Mouse (Mus musculus) lung, embryonic 14.5 days (tissue): ENCODE measurements around the gene Ppp2r3a. TPM values are rescaled to one million over a fixed set of nuclear protein-coding genes. Genes with fewer than 3 reads are reported as not detected.

ENCODE experiments used
- ATAC-seq: fragments of 200-750 bp; cut with Nextera tagmentation; 2 replicates; pipeline ENCODE4 v1.8.0; 2017; ENCODE audit warnings: mild to moderate bottlenecking, moderate TSS enrichment, moderate library complexity; ENCODE audit not compliant: insufficient read depth
- DNase-seq: peaks from one replicate; pipeline ENCODE4 v3.0.0-alpha.2; 2015
- H3K27ac ChIP-seq: fragments of 300-500 bp; sonication (generic); 2 replicates; pipeline ENCODE4 v1.5.1; 2014; ENCODE audit warnings: low read depth, mild to moderate bottlenecking, moderate library complexity
- H3K27me3 ChIP-seq: fragments of 300-500 bp; sonication (generic); 2 replicates; pipeline ENCODE4 v1.6.1; 2014; ENCODE audit warnings: low read length, control low read depth; ENCODE audit not compliant: insufficient read depth
- H3K36me3 ChIP-seq: fragments of 300-500 bp; sonication (generic); 2 replicates; pipeline ENCODE4 v1.6.1; 2014; ENCODE audit warnings: control low read depth; ENCODE audit not compliant: insufficient read depth
- H3K4me1 ChIP-seq: fragments of 300-500 bp; sonication (generic); 2 replicates; pipeline ENCODE4 v1.6.1; 2014; ENCODE audit warnings: antibody characterized with exemption, control low read depth; ENCODE audit not compliant: insufficient read depth
- H3K4me2 ChIP-seq: fragments of 300-500 bp; sonication (generic); 2 replicates; pipeline ENCODE4 v1.6.1; 2014; ENCODE audit warnings: mild to moderate bottlenecking
- H3K4me3 ChIP-seq: fragments of 300-500 bp; sonication (generic); 2 replicates; pipeline ENCODE4 v1.5.1; 2014; ENCODE audit warnings: low read depth, low read length
- H3K9ac ChIP-seq: fragments of 300-500 bp; sonication (generic); 2 replicates; pipeline ENCODE4 v1.6.1; 2014
- H3K9me3 ChIP-seq: fragments of 300-500 bp; sonication (generic); 2 replicates; pipeline ENCODE4 v1.6.1; 2016; ENCODE audit warnings: low read depth, low read length, control low read depth
- CTCF ChIP-seq: IDR thresholded peaks from 2 replicates; pipeline ENCODE4 v1.5.1; 2016; ENCODE audit warnings: antibody characterized with exemption, low read depth
- WGBS: fragments of 180-500 bp; shearing (Covaris S2); extraction: QIAGEN DNeasy Blood & Tissue Kit; methylation state at CpG from one replicate; pipeline ENCODE4 v1.1.7; 2014; 5-methylcytosine and 5-hydroxymethylcytosine counted together
- polyA plus RNA-seq: library from polyadenylated mRNA; unstranded; fragments of >200 nt; fragmentation: Nextera tagmentation; extraction: Ambion mirVana; gene quantifications from 2 replicates; pipeline ENCODE4 v1.2.1, GENCODE M21; 2014

Ppp2r3a gene
- polyA plus RNA-seq, 1 experiment from 2014 or later: 14.4 TPM

- Histone ChIP-seq H3K9ac (no peak overlapping the region), H3K27ac (no peak overlapping the region), H3K27me3 (no peaks in the 10 kb centered on the region), H3K9me3 (no peaks in the 10 kb centered on the region), H3K4me2 (no peak overlapping the region), H3K4me1 (no peaks in the 10 kb centered on the region), H3K36me3 (no peaks in the 10 kb centered on the region), H3K4me3 (no peak overlapping the region)
- no peak for TF ChIP-seq CTCF
- 73% methylated on average over 4 of the region's 4 CpGs for WGBS
- ATAC-seq (no peak), DNase-seq (no peak)
These were observed 35.2 kb upstream of the Ppp2r3a start for GRCm38 (mm10) chr9:101286766-101287165.

DNA sequence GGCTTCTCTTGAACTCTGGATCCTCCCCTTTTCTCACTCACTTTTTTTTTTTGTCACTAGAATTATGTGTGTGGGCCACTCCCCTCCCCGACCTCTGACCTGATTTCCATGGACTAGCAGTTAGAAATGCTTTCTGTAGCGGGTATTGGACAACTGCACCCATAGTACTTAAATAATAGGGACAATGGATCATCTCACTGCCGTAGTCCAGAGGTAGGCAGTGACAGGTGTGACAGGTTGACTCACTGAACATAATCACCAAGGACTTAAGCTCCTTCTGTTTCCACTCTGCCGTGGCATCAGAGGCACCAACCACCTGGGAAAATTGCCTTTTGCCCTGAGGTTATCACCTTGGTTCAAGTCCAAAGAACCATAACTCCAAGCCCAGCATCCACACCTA is 32.5 kb upstream of the Ppp2r3a start:
- WGBS: 67% methylated on average over 4 of the region's 4 CpGs

GRCm38 (mm10) chr9:101282651-101283050 is 31.1 kb upstream of the Ppp2r3a start:
- no peak overlapping the region for H3K9ac ChIP-seq
- no peaks in the 10 kb centered on the region for H3K36me3 ChIP-seq
- 29% methylated on average over 6 of the region's 6 CpGs for WGBS
- H3K9me3 ChIP-seq: no peaks in the 10 kb centered on the region
- H3K4me3 ChIP-seq: no peak overlapping the region
- no peaks in the 10 kb centered on the region for H3K27me3 ChIP-seq
- H3K4me2 ChIP-seq: no peak overlapping the region
- no peak overlapping the region for H3K27ac ChIP-seq
- DNase-seq (no peak), ATAC-seq (no peak)
- TF ChIP-seq CTCF: no peak
- no peaks in the 10 kb centered on the region for H3K4me1 ChIP-seq

More for the DNA sequence above, 32.5 kb upstream of the Ppp2r3a start:
- H3K27me3 ChIP-seq: no peaks in the 10 kb centered on the region
- no peak for TF ChIP-seq CTCF
- H3K36me3 ChIP-seq: no peaks in the 10 kb centered on the region
- H3K27ac ChIP-seq: no peak overlapping the region
- H3K4me1 ChIP-seq: no peaks in the 10 kb centered on the region
- H3K4me2 ChIP-seq: no peak overlapping the region
- DNase-seq (no peak), ATAC-seq (no peak)
- no peaks in the 10 kb centered on the region for H3K9me3 ChIP-seq
- no peak overlapping the region for H3K9ac ChIP-seq
- H3K4me3 ChIP-seq: no peak overlapping the region

GRCm38 (mm10) chr9:101281906-101282305 is 30.3 kb upstream of the Ppp2r3a start:
- Histone ChIP-seq H3K9me3 (no peaks in the 10 kb centered on the region), H3K27me3 (no peaks in the 10 kb centered on the region), H3K4me2 (no peak overlapping the region), H3K27ac (no peak overlapping the region), H3K4me1 (no peaks in the 10 kb centered on the region), H3K9ac (no peak overlapping the region), H3K4me3 (no peak overlapping the region), H3K36me3 (no peaks in the 10 kb centered on the region)
- TF ChIP-seq CTCF: no peak
- ATAC-seq (no peak), DNase-seq (no peak)
- WGBS: 67% methylated on average over 4 of the region's 4 CpGs

GRCm38 (mm10) chr9:101281326-101281725 is 29.7 kb upstream of the Ppp2r3a start:
- Histone ChIP-seq H3K4me1 (no peaks in the 10 kb centered on the region), H3K4me3 (no peak overlapping the region), H3K27ac (no peak overlapping the region), H3K9ac (no peak overlapping the region), H3K9me3 (no peaks in the 10 kb centered on the region), H3K36me3 (no peaks in the 10 kb centered on the region), H3K4me2 (no peak overlapping the region), H3K27me3 (no peaks in the 10 kb centered on the region)
- DNase-seq (no peak), ATAC-seq (no peak)
- TF ChIP-seq CTCF: no peak
- WGBS: 88% methylated on average over 11 of the region's 11 CpGs

GRCm38 (mm10) chr9:101280867-101281266 is 29.3 kb upstream of the Ppp2r3a start:
- no peak for DNase-seq
- Histone ChIP-seq H3K9ac (no peak overlapping the region), H3K27ac (no peak overlapping the region), H3K27me3 (no peaks in the 10 kb centered on the region), H3K4me3 (no peak overlapping the region), H3K9me3 (no peaks in the 10 kb centered on the region), H3K36me3 (no peaks in the 10 kb centered on the region), H3K4me2 (no peak overlapping the region), H3K4me1 (no peaks in the 10 kb centered on the region)
- ATAC-seq: no peak
- whole genome bisulfite sequencing: 93% methylated on average over 6 of the region's 6 CpGs
- TF ChIP-seq CTCF: no peak

- no peak overlapping the region for H3K9ac ChIP-seq
- H3K27ac ChIP-seq: no peak overlapping the region
- DNase-seq: no peak
- WGBS: 44% methylated on average over 10 of the region's 10 CpGs
- no peak for TF ChIP-seq CTCF
- H3K4me1 ChIP-seq: no peaks in the 10 kb centered on the region
- no peak for ATAC-seq
- H3K4me2 ChIP-seq: no peak overlapping the region
- no peaks in the 10 kb centered on the region for H3K27me3 ChIP-seq
- no peak overlapping the region for H3K4me3 ChIP-seq
- no peaks in the 10 kb centered on the region for H3K9me3 ChIP-seq
- no peaks in the 10 kb centered on the region for H3K36me3 ChIP-seq
These were observed 28.6 kb upstream of the Ppp2r3a start for GRCm38 (mm10) chr9:101280211-101280610.

GRCm38 (mm10) chr9:101272715-101273114 is 21.1 kb upstream of the Ppp2r3a start:
- Histone ChIP-seq H3K27me3 (no peaks in the 10 kb centered on the region), H3K9ac (no peak overlapping the region), H3K36me3 (no peaks in the 10 kb centered on the region), H3K4me2 (no peak overlapping the region), H3K4me1 (no peaks in the 10 kb centered on the region), H3K9me3 (no peaks in the 10 kb centered on the region), H3K27ac (no peak overlapping the region), H3K4me3 (no peak overlapping the region)
- WGBS: 65% methylated on average over 7 of the region's 7 CpGs
- DNase-seq (no peak), ATAC-seq (no peak)
- no peak for TF ChIP-seq CTCF
